Mouse (Mus musculus) E14TG2a.4 (cell line): Measurements from ENCODE around the gene Cnot10.

Source experiments
- CTCF ChIP-seq: conservative IDR thresholded peaks from 2 replicates; pipeline ENCODE4 v1.5.1; 2014; ENCODE audit warnings: low read length
- NANOG ChIP-seq: IDR thresholded peaks from 2 replicates; pipeline ENCODE4 v1.6.1; 2014; ENCODE audit warnings: borderline replicate concordance, low read length, mixed read lengths
- POU5F1 ChIP-seq: IDR thresholded peaks from 2 replicates; pipeline ENCODE4 v1.6.1; 2014; ENCODE audit warnings: low read length, borderline replicate concordance

DNA sequence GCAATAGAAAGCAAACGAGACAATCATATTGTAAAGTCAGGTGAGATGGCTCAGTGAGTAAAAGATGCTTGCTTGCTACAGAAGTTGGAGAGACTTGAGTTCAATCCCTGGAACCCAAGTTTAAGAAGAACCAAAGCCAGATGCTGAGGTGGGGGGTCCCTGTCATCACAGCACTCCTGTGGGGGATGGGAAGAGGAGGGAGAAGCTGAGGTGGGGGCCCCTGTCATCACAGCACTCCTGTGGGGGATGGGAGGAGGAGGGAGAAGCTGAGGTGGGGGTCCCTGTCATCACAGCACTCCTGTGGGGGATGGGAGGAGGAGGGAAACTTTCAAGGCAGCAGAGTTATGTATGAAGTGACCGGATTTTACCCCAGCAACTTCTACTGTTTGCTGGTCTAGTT lies 33.6 kb upstream of the Cnot10 start:
- TF ChIP-seq CTCF = no peak
- TF ChIP-seq NANOG = no peak
- TF ChIP-seq POU5F1 = no peak
